Mouse (Mus musculus): ENCODE data around the gene Twnk. TPM values are rescaled to one million over a fixed set of nuclear protein-coding genes. Genes with fewer than 3 reads are reported as not detected.

Gene Twnk
- polyA plus RNA-seq (2015; fragmentation: Nextera tagmentation; extraction: Ambion mirVana) = 13.3 and 16.7 TPM in 2 replicates

DNA sequence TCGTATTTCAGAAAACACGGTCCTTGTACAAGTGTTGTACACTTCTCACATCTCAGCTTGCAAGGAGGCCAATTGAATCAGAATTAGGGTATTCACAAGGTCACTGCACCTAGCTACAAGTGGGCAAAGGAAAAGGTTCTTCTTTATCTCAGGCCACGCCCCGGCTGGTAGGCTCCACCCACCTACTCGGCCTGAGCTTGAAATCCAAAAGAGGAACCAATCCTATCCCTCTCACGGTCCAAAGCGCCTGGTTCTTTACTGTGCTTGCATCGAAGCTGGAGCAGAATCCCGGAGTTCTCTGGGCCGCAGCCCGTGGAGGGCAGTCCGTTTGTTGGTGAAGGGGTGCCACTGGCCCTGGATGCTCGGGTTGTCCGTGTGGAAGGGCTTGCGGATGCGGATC, at the start of gene Twnk:
Twnk (plus strand) TSS at position 220 of the 400 bp plus-strand sequence.

DNA sequence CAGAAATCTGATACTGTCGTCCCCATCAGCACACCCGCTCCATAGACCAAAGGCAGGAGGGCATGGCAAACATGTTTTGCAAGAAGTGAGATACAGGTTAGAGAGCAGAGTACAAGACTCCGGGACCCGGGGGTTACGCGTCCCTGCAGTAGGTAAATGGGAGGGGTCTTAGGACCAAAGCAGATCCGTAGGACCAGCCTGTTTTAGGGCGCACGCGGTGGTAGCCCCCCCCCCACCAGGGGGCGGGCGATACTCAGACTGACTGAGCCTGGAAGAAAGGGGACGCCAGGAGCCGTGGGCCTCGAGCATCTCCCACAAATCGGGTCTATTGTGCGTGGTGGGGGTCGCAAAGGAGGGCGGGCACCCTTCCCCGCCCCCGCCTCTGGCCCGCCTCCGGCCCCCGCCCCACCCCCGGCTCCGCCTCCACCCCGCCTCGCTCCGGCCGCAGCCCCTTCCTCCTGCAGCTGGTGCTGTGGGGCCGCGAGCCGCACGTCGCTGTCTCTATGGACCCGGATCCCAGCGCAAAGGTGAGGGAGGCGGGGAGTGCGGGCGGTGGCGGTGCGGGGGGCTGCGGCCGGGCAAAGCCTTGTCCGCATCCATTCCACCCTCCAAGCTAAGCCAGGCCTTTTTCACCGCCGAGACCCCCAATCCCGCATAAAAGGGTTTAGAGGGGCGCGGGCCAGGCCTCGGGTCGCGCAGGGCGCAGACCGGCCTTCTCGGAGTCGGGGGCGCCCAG, 16.5 kb upstream of the Twnk start, which contains the start of gene Sema4g:
Sema4g (plus strand) TSS at position 271 of the 736 bp plus-strand sequence.

GRCm38 (mm10) chr19:45005957-45006712, 672 bp downstream of the Twnk start, which contains the start of gene Mrpl43:
Gene Mrpl43 (minus strand): TSS chr19:45006442.

DNA sequence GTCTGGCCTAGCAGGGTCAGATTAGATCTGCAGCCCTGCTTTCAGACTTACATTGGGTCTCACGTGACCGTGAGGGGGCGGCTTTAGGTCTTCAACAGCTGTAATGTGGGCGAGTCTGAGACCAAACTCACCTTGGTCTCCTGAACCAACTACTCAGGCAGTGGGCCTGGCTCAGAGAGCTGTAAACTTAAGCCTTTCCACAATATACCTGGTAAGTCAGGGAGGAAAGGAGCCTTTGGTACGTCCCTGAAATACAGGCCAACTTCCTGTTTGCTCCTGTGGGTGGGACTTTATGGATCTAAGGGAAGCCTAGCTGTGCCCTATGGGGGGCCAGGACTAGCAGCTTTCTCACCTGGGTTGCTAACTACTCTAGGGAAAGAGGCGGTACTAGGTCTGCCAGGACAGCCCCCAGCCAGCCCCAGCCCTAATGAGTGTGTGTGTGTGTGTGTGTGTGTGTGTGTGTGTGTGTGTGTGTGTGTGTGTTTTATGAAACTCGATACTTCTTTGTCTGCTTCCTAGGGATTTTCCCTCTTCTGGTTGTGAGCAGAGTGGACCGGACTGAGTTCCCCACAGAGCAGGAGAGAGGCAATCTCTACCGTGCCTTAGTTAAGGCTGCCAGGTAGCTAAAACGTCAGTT, 9.0 kb downstream of the Twnk start, which contains the start of gene Lzts2:
Lzts2 (plus strand) TSS at position 80 of the 637 bp plus-strand sequence.

DNA sequence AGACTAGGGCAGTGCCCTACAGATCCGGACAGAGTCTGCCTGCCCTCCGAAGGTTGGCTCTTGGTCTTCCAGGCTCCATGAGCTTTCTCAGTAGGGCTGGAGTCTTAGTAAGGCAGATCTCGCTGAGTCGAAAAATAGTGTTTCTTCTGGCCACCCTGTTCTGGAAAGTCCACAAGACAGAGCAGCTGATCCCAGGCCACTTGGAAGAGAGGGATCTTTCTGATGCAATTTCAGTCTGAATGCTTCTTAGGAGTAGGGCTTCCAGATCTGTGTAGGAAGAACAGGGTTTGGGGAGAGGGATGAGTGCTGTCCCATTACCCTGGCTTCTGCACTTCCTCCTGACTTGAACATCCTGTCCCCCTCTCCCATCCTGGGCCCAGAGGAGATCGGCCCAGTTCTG, 40.2 kb downstream of the Twnk start, which contains the start of gene Pdzd7:
Pdzd7 (minus strand) TSS at position 67 of the 400 bp plus-strand sequence.

DNA sequence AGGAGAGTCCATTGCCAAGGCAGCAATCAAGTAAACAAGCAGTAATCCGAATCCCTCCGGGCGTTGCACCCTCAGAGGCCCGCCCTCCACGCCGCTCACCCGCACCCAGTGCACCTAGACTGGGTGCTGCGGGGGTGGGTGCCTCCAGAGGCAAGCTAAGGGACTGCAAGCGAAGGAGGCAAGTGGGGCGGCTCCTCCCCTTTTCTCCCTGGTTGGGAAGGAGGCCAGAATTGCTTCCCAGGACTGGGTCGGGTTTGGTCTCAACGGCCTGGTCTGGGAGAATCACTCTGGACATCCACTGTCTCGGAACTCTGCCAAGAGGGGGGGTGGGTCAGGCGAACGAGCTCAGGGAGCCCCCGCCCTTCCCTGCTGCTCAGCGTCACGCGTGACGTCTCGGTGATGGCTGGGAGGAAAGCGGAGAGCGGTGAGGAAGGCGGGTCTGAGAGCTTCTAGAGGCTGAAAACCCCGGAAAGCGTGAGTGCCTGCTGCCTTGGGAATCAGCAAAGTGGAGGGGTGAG, 42.0 kb downstream of the Twnk start, which contains the start of gene Sfxn3:
Sfxn3 (plus strand) TSS at position 87 of the 518 bp plus-strand sequence.

Other genes starting within 250 kb of the Twnk start
- not detected in 2 replicates for gene Pax2, start 249.6 kb upstream of the Twnk start, polyA plus RNA-seq (2015; fragmentation: Nextera tagmentation; extraction: Ambion mirVana)
- gene Slf2, start 74.5 kb upstream of the Twnk start, polyA plus RNA-seq (2015; fragmentation: Nextera tagmentation; extraction: Ambion mirVana) = 20.7 and 24.4 TPM in 2 replicates
- gene Sema4g, start 16.6 kb upstream of the Twnk start, polyA plus RNA-seq (2015; fragmentation: Nextera tagmentation; extraction: Ambion mirVana) = 0.06 and 0.18 TPM in 2 replicates
- 72.1 and 72.3 TPM in 2 replicates for gene Mrpl43, start 779 bp downstream of the Twnk start, polyA plus RNA-seq (2015; fragmentation: Nextera tagmentation; extraction: Ambion mirVana)
- 31.4 and 40.7 TPM in 2 replicates for gene Lzts2, start 8.8 kb downstream of the Twnk start, polyA plus RNA-seq (2015; fragmentation: Nextera tagmentation; extraction: Ambion mirVana)
- gene Pdzd7, start 40.1 kb downstream of the Twnk start, polyA plus RNA-seq (2015; fragmentation: Nextera tagmentation; extraction: Ambion mirVana) = 0.17 and 0.21 TPM in 2 replicates
- gene Sfxn3, start 41.8 kb downstream of the Twnk start, polyA plus RNA-seq (2015; fragmentation: Nextera tagmentation; extraction: Ambion mirVana) = 11.2 and 13.3 TPM in 2 replicates
- 2.4 and 5.4 TPM in 2 replicates for gene Kazald1, start 69.6 kb downstream of the Twnk start, polyA plus RNA-seq (2015; fragmentation: Nextera tagmentation; extraction: Ambion mirVana)
- 0.11 and 0.18 TPM in 2 replicates for gene Tlx1, start 145.0 kb downstream of the Twnk start, polyA plus RNA-seq (2015; fragmentation: Nextera tagmentation; extraction: Ambion mirVana)
- 10.6 and 10.9 TPM in 2 replicates for gene Lbx1, start 230.1 kb downstream of the Twnk start, polyA plus RNA-seq (2015; fragmentation: Nextera tagmentation; extraction: Ambion mirVana)

All from skeletal muscle tissue, postnatal 0 days (tissue).